Mouse (Mus musculus) bone marrow, adult 2 months (tissue): ENCODE measurements around the gene Akt2.

Experiments used
- CTCF ChIP-seq: fragments of 200-500 bp; IDR thresholded peaks from 2 replicates; pipeline ENCODE4 v1.5.1; 2011; ENCODE audit warnings: low read length, control low read depth; ENCODE audit not compliant: control insufficient read depth, insufficient read depth
- POLR2A ChIP-seq: fragments of 200-500 bp; IDR thresholded peaks from 2 replicates; pipeline ENCODE4 v1.6.1; 2011; ENCODE audit warnings: low read depth, mild to moderate bottlenecking, control low read depth, low read length, borderline replicate concordance; ENCODE audit not compliant: control insufficient read depth

DNA sequence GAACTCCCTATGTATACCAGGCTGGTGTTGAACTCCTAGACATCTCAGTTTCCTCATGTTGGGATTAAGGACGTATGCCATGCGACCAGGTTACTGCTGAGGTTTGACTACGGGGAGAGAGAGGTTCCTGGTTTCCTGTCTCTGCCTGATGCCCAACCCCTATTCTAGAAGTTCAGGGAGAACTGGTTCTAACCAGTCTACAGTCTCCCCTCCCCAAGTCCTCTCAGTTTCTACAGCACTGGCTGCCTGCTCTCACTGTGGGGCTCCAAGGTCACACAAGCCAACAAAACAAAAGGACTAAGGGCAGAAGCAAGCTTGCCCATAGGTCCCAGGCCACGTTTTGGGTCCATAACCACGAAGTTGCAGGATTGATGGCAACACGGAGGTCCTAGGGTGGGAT, 41.8 kb upstream of the Akt2 start:
- TF ChIP-seq CTCF (no peak), POLR2A (no peak)
